8 mouse cellular contexts compared by ENCODE assay signal in genomic region chr15:49065875-49066274, GRCm38 (mm10).
DNase-seq lines count a peak whose midpoint lies in the region; ATAC-seq lines count a peak whose summit lies in the region.

No protein-coding gene starts in this region.

- H3K4me3 ChIP-seq in limb, embryonic 13.5 days: no peak overlapping the region
- H3K4me3 ChIP-seq in limb, embryonic 10.5 days: no peak overlapping the region
- no peak overlapping the region for H3K4me3 ChIP-seq in heart, embryonic 15.5 days

- DNase-seq in limb, embryonic 10.5 days (ENCODE audit: low spot score): no peak
- peak; percentile 12 for DNase-seq in cerebellum, adult 9-11 months
- peak; percentile 1 to 45 for DNase-seq in layer of hippocampus, adult 18-20 months (ENCODE audit: low spot score in 2 of 2)
- peak; percentile 91 for DNase-seq in lung, postnatal 14 days
- DNase-seq in thymus, postnatal 14 days: no peak

- no peaks in the 10 kb centered on the region for H3K4me1 ChIP-seq in limb, embryonic 13.5 days
- no peaks in the 10 kb centered on the region for H3K4me1 ChIP-seq in limb, embryonic 10.5 days
- no peaks in the 10 kb centered on the region for H3K4me1 ChIP-seq in heart, embryonic 15.5 days (replicated peaks)

- ATAC-seq in limb, embryonic 13.5 days (ENCODE audit: low FRiP score, low read depth): 0 out of 2 replicates have a peak, but pooled peaks have one; percentile 54
- ATAC-seq in heart, embryonic 15.5 days (replicated peaks; ENCODE audit: insufficient number of reproducible peaks, insufficient read depth, low FRiP score, low read depth): peak; percentile 86
- ATAC-seq in megakaryocyte, adult 5-6 weeks (ENCODE audit: poor library complexity, severe bottlenecking): no peak

- H3K9me3 ChIP-seq in limb, embryonic 13.5 days: no peaks in the 10 kb centered on the region
- H3K9me3 ChIP-seq in limb, embryonic 10.5 days (replicated peaks): no peaks in the 10 kb centered on the region
- no peaks in the 10 kb centered on the region for H3K9me3 ChIP-seq in heart, embryonic 15.5 days (replicated peaks)

- H3K36me3 ChIP-seq in limb, embryonic 13.5 days: no peaks in the 10 kb centered on the region
- no peaks in the 10 kb centered on the region for H3K36me3 ChIP-seq in limb, embryonic 10.5 days
- no peaks in the 10 kb centered on the region for H3K36me3 ChIP-seq in heart, embryonic 15.5 days

- no peaks in the 10 kb centered on the region for H3K27me3 ChIP-seq in limb, embryonic 13.5 days
- no peaks in the 10 kb centered on the region for H3K27me3 ChIP-seq in limb, embryonic 10.5 days (ENCODE audit: low read depth, poor library complexity, severe bottlenecking)
- no peaks in the 10 kb centered on the region for H3K27me3 ChIP-seq in heart, embryonic 15.5 days

- H3K27ac ChIP-seq in limb, embryonic 13.5 days: no peak overlapping the region
- no peak overlapping the region for H3K27ac ChIP-seq in limb, embryonic 10.5 days
- H3K27ac ChIP-seq in heart, embryonic 15.5 days: no peak overlapping the region; the same call in 1 of the 2 replicates

- no peak overlapping the region for H3K4me2 ChIP-seq in limb, embryonic 13.5 days (replicated peaks)
- H3K4me2 ChIP-seq in heart, embryonic 15.5 days: no peak overlapping the region

- no peak overlapping the region for H3K9ac ChIP-seq in limb, embryonic 13.5 days
- no peak overlapping the region for H3K9ac ChIP-seq in heart, embryonic 15.5 days

Comparison
In these comparisons a context has a peak if more than half of its experiments do, and no peak if none do; other contexts are left out.
1. DNase-seq: peak in cerebellum, adult 9-11 months (single experiment), layer of hippocampus, adult 18-20 months (2 of 2) and lung, postnatal 14 days (single experiment); none in limb, embryonic 10.5 days (single experiment) and thymus, postnatal 14 days (single experiment).